Mouse (Mus musculus) forebrain, embryonic 13.5 days (tissue): ENCODE results near the gene Ccdc141. TPM values are rescaled to one million over a fixed set of nuclear protein-coding genes. Genes with fewer than 3 reads are reported as not detected.
A peak's percentile ranks its signal among the peaks of the same experiment; 100 is the strongest.
"Not testable (repeated sequence)": the region's sequence is repeated elsewhere in the genome, so short reads cannot be mapped to it uniquely, and the experiment has no call there.

Experiments used
- ATAC-seq: fragments of 200-750 bp; cut with Nextera tagmentation; 2 replicates; pipeline ENCODE4 v1.8.0; 2017
- H3K27ac ChIP-seq: fragments of 300-500 bp; sonication (generic); 2 replicates; pipeline ENCODE4 v1.5.1; 2015; ENCODE audit warnings: inconsistent platforms, mild to moderate bottlenecking, moderate library complexity
- H3K27me3 ChIP-seq: fragments of 300-500 bp; sonication (generic); 2 replicates; pipeline ENCODE4 v1.6.1; 2015; ENCODE audit warnings: mild to moderate bottlenecking, inconsistent platforms
- H3K36me3 ChIP-seq: fragments of 300-500 bp; sonication (generic); 2 replicates; pipeline ENCODE4 v1.6.1; 2015; ENCODE audit warnings: mild to moderate bottlenecking, inconsistent platforms; ENCODE audit not compliant: poor library complexity, severe bottlenecking
- H3K4me1 ChIP-seq: fragments of 300-500 bp; sonication (generic); 2 replicates; pipeline ENCODE4 v1.6.1; 2015; ENCODE audit warnings: inconsistent platforms
- H3K4me2 ChIP-seq: fragments of 300-500 bp; sonication (generic); 2 replicates; pipeline ENCODE4 v1.6.1; 2015; ENCODE audit warnings: inconsistent platforms, mild to moderate bottlenecking, moderate library complexity
- H3K4me3 ChIP-seq: fragments of 300-500 bp; sonication (generic); 2 replicates; pipeline ENCODE4 v1.5.1; 2015; ENCODE audit warnings: mild to moderate bottlenecking, inconsistent platforms
- H3K9ac ChIP-seq: fragments of 300-500 bp; sonication (generic); 2 replicates; pipeline ENCODE4 v1.6.1; 2015; ENCODE audit warnings: mild to moderate bottlenecking, inconsistent platforms
- H3K9me3 ChIP-seq: fragments of 300-500 bp; sonication (generic); replicated peaks from 2 replicates; pipeline ENCODE4 v1.6.1; 2016; ENCODE audit warnings: inconsistent platforms
- whole genome bisulfite sequencing: fragments of 180-500 bp; shearing (Covaris S2); methylation state at CpG from one replicate; pipeline ENCODE4 v1.1.7; 2015; 5-methylcytosine and 5-hydroxymethylcytosine counted together
- polyA plus RNA-seq: library from polyadenylated mRNA; unstranded; fragments of >200 nt; fragmentation: Nextera tagmentation; extraction: Ambion mirVana; gene quantifications from 2 replicates; pipeline ENCODE4 v1.2.1, GENCODE M21; 2015

Ccdc141 gene
- polyA plus RNA-seq, 1 experiment from 2014 or later, result 3.6 TPM

GRCm38 (mm10) chr2:77034112-77034511 lies 136.3 kb downstream of the Ccdc141 start:
- ATAC-seq, result no peak
- Histone ChIP-seq H3K9ac (no peak overlapping the region), H3K4me3 (no peak overlapping the region), H3K4me1 (no peaks in the 10 kb centered on the region), H3K27ac (no peak overlapping the region), H3K36me3 (no peaks in the 10 kb centered on the region), H3K4me2 (no peak overlapping the region), H3K9me3 (no peaks in the 10 kb centered on the region), H3K27me3 (no peaks in the 10 kb centered on the region)
- 87% methylated on average over 4 of the region's 4 CpGs for WGBS

- ATAC-seq, result no peak
- Histone ChIP-seq H3K4me3 (no peak overlapping the region), H3K27me3 (no peaks in the 10 kb centered on the region), H3K4me2 (no peak overlapping the region), H3K36me3 (no peaks in the 10 kb centered on the region), H3K27ac (no peak overlapping the region), H3K9me3 (no peaks in the 10 kb centered on the region), H3K4me1 (no peaks in the 10 kb centered on the region), H3K9ac (no peak overlapping the region)
- WGBS, result 81% methylated on average over 13 of the region's 13 CpGs
Observed at GRCm38 (mm10) chr2:77033322-77034060, 136.9 kb downstream of the Ccdc141 start.

GRCm38 (mm10) chr2:77020649-77021048 lies 149.8 kb downstream of the Ccdc141 start:
- WGBS, result 79% methylated on average over 2 of the region's 2 CpGs

GRCm38 (mm10) chr2:77017735-77018134 lies 152.7 kb downstream of the Ccdc141 start:
- WGBS, result 54% methylated on average over 4 of the region's 4 CpGs
- 0 out of 2 replicates have a peak, but pooled peaks cover 10% of the 10 kb centered on the region for H3K4me1 ChIP-seq

More at GRCm38 (mm10) chr2:77020649-77021048, 149.8 kb downstream of the Ccdc141 start:
- H3K9me3 ChIP-seq, result no peaks in the 10 kb centered on the region
- no peak overlapping the region for H3K4me2 ChIP-seq
- no peak overlapping the region for H3K4me3 ChIP-seq
- no peaks in the 10 kb centered on the region for H3K36me3 ChIP-seq
- no peak overlapping the region for H3K9ac ChIP-seq
- H3K27me3 ChIP-seq, result no peaks in the 10 kb centered on the region
- no peak for ATAC-seq
- H3K4me1 ChIP-seq, result 0 out of 2 replicates have a peak, but pooled peaks cover 10% of the 10 kb centered on the region
- no peak overlapping the region for H3K27ac ChIP-seq

GRCm38 (mm10) chr2:77013449-77013848 lies 157.0 kb downstream of the Ccdc141 start:
- H3K4me1 ChIP-seq, H3K9ac ChIP-seq, H3K36me3 ChIP-seq, H3K9me3 ChIP-seq, H3K27ac ChIP-seq, H3K4me2 ChIP-seq, ATAC-seq, H3K4me3 ChIP-seq, H3K27me3 ChIP-seq: not testable (repeated sequence)
- WGBS, result 90% methylated on average over 6 of the region's 6 CpGs

More at GRCm38 (mm10) chr2:77017735-77018134, 152.7 kb downstream of the Ccdc141 start:
- no peaks in the 10 kb centered on the region for H3K36me3 ChIP-seq
- no peak overlapping the region for H3K4me2 ChIP-seq
- H3K9me3 ChIP-seq, result no peaks in the 10 kb centered on the region
- ATAC-seq, result peak; percentile 57; the same call in 1 of the 2 replicates
- H3K4me3 ChIP-seq, result no peak overlapping the region
- no peak overlapping the region for H3K9ac ChIP-seq
- no peaks in the 10 kb centered on the region for H3K27me3 ChIP-seq
- H3K27ac ChIP-seq, result no peak overlapping the region

GRCm38 (mm10) chr2:77011981-77012380 lies 158.5 kb downstream of the Ccdc141 start:
- Histone ChIP-seq H3K4me2 (no peak overlapping the region), H3K27ac (no peak overlapping the region), H3K4me3 (no peak overlapping the region), H3K9ac (no peak overlapping the region), H3K9me3 (no peaks in the 10 kb centered on the region), H3K36me3 (no peaks in the 10 kb centered on the region), H3K27me3 (no peaks in the 10 kb centered on the region), H3K4me1 (0 out of 2 replicates have a peak, but pooled peaks cover 1% of the 10 kb centered on the region)
- ATAC-seq, result no peak
- WGBS, result 50% methylated on average over 5 of the region's 5 CpGs

- H3K27ac ChIP-seq, result no peak overlapping the region
- H3K4me3 ChIP-seq, result no peak overlapping the region
- H3K27me3 ChIP-seq, result no peaks in the 10 kb centered on the region
- no peak for ATAC-seq
- no peaks in the 10 kb centered on the region for H3K9me3 ChIP-seq
- H3K36me3 ChIP-seq, result no peaks in the 10 kb centered on the region
- H3K4me1 ChIP-seq, result no peaks in the 10 kb centered on the region
- no peak overlapping the region for H3K4me2 ChIP-seq
- H3K9ac ChIP-seq, result no peak overlapping the region
- 59% methylated on average over 7 of the region's 7 CpGs for WGBS
Observed at GRCm38 (mm10) chr2:77007015-77007414, 163.4 kb downstream of the Ccdc141 start.

GRCm38 (mm10) chr2:77003148-77003547 lies 167.3 kb downstream of the Ccdc141 start:
- Histone ChIP-seq H3K27me3 (no peaks in the 10 kb centered on the region), H3K36me3 (no peaks in the 10 kb centered on the region), H3K9me3 (no peaks in the 10 kb centered on the region), H3K9ac (no peak overlapping the region), H3K4me3 (no peak overlapping the region), H3K4me1 (no peaks in the 10 kb centered on the region), H3K4me2 (no peak overlapping the region), H3K27ac (no peak overlapping the region)
- 45% methylated on average over 2 of the region's 2 CpGs for WGBS
- ATAC-seq, result no peak

GRCm38 (mm10) chr2:76998351-76998750 lies 172.1 kb downstream of the Ccdc141 start:
- WGBS, result 78% methylated on average over 5 of the region's 5 CpGs
- Histone ChIP-seq H3K9ac (no peak overlapping the region), H3K4me2 (no peak overlapping the region), H3K4me3 (no peak overlapping the region), H3K9me3 (no peaks in the 10 kb centered on the region), H3K27me3 (no peaks in the 10 kb centered on the region), H3K36me3 (no peaks in the 10 kb centered on the region), H3K27ac (no peak overlapping the region), H3K4me1 (no peaks in the 10 kb centered on the region)
- ATAC-seq, result no peak

- Histone ChIP-seq H3K4me1 (no peaks in the 10 kb centered on the region), H3K27ac (no peak overlapping the region), H3K36me3 (no peaks in the 10 kb centered on the region), H3K27me3 (no peaks in the 10 kb centered on the region), H3K4me3 (no peak overlapping the region), H3K9ac (no peak overlapping the region), H3K9me3 (no peaks in the 10 kb centered on the region), H3K4me2 (no peak overlapping the region)
- WGBS, result 68% methylated on average over 5 of the region's 5 CpGs
- peak; percentile 85; the same call in 1 of the 2 replicates for ATAC-seq
Observed at GRCm38 (mm10) chr2:76992493-76993201, 177.8 kb downstream of the Ccdc141 start.

GRCm38 (mm10) chr2:76987317-76987716 lies 183.1 kb downstream of the Ccdc141 start:
- no peaks in the 10 kb centered on the region for H3K27me3 ChIP-seq
- no peak for ATAC-seq
- no peak overlapping the region for H3K4me2 ChIP-seq
- H3K9ac ChIP-seq, result no peak overlapping the region
- no peaks in the 10 kb centered on the region for H3K9me3 ChIP-seq
- no peaks in the 10 kb centered on the region for H3K4me1 ChIP-seq
- WGBS, result 93% methylated on average over 4 of the region's 4 CpGs
- H3K36me3 ChIP-seq, result no peaks in the 10 kb centered on the region
- no peak overlapping the region for H3K4me3 ChIP-seq
- H3K27ac ChIP-seq, result no peak overlapping the region

- Histone ChIP-seq H3K9me3 (no peaks in the 10 kb centered on the region), H3K27ac (no peak overlapping the region), H3K4me3 (no peak overlapping the region), H3K9ac (no peak overlapping the region), H3K27me3 (no peaks in the 10 kb centered on the region), H3K36me3 (no peaks in the 10 kb centered on the region), H3K4me2 (no peak overlapping the region), H3K4me1 (no peaks in the 10 kb centered on the region)
- no peak for ATAC-seq
- 88% methylated on average over 5 of the region's 5 CpGs for WGBS
Observed at GRCm38 (mm10) chr2:76984384-76984783, 186.1 kb downstream of the Ccdc141 start.
